Mouse (Mus musculus) bone marrow, adult 2 months (tissue): ENCODE measurements around the gene Micu1.

Experiments
- CTCF ChIP-seq: fragments of 200-500 bp; IDR thresholded peaks from 2 replicates; pipeline ENCODE4 v1.5.1; 2011; ENCODE audit warnings: low read length, control low read depth; ENCODE audit not compliant: control insufficient read depth, insufficient read depth
- POLR2A ChIP-seq: fragments of 200-500 bp; IDR thresholded peaks from 2 replicates; pipeline ENCODE4 v1.6.1; 2011; ENCODE audit warnings: low read depth, mild to moderate bottlenecking, control low read depth, low read length, borderline replicate concordance; ENCODE audit not compliant: control insufficient read depth

DNA sequence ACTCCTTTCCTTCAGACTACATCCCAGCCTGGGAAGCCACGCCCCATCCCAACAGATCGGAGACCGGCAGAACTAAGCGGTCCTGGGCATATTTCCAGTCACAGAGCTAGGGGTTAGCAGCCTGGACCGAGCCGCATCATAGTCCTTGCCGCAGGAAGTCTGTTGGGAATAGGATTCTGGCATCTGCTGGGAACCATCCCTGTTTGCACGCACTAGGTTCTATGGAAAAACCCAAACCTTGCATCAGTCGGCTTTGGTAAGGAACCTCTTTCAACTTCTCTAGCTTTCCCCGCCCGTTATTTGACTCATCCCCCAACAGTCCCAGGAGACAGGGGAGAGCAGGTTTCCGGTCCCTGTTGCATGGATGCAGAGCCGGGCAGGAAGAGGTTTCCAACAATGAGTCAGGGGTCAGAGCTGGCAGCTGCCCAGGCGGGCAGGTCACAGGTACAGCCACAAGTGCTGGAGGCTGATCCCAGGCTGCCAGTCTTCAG, 207.1 kb downstream of the Micu1 start:
- TF ChIP-seq CTCF (no peak), POLR2A (no peak)
